Mouse (Mus musculus): ENCODE data around the gene Esd. TPM values are rescaled to one million over a fixed set of nuclear protein-coding genes. Genes with fewer than 3 reads are reported as not detected.

Gene Esd
- polyA plus RNA-seq, 1 experiment from 2014 or later = 591 TPM

GRCm38 (mm10) chr14:74703930-74704329 is 28.2 kb upstream of the Esd start:
- peak; percentile 41 for DNase-seq (ENCODE audit: low spot score)

GRCm38 (mm10) chr14:74709054-74709453 is 23.0 kb upstream of the Esd start:
- DNase-seq (ENCODE audit: low spot score) = peak; percentile 82
- no peak for ATAC-seq (replicated peaks; ENCODE audit: low FRiP score, low read depth)
- 17% methylated on average over 3 of the region's 3 CpGs for WGBS

More at GRCm38 (mm10) chr14:74703930-74704329, 28.2 kb upstream of the Esd start:
- Histone ChIP-seq H3K4me3 (replicated peaks; ENCODE audit: low read depth, low read length) (no peak overlapping the region), H3K9ac (ENCODE audit: low read depth, low read length) (no peak overlapping the region), H3K4me1 (replicated peaks; ENCODE audit: insufficient read depth, low read length) (no peaks in the 10 kb centered on the region; the same call in 1 of the 2 replicates), H3K27ac (peak overlapping the region; percentile 3; the same call in 1 of the 2 replicates), H3K4me2 (ENCODE audit: low read length) (no peak overlapping the region), H3K36me3 (ENCODE audit: insufficient read depth, low read length) (no peaks in the 10 kb centered on the region), H3K9me3 (replicated peaks; ENCODE audit: low read length) (no peaks in the 10 kb centered on the region), H3K27me3 (ENCODE audit: insufficient read depth, low read length) (no peaks in the 10 kb centered on the region)
- no peak for ATAC-seq (replicated peaks; ENCODE audit: low FRiP score, low read depth)
- WGBS = 32% methylated on average over 6 of the region's 6 CpGs
- TF ChIP-seq CTCF (IDR thresholded peaks at IDR 0.05; ENCODE audit: low read depth) = no peak

GRCm38 (mm10) chr14:74723541-74723940 is 8.6 kb upstream of the Esd start:
- Histone ChIP-seq H3K27ac (no peak overlapping the region), H3K27me3 (ENCODE audit: insufficient read depth, low read length) (no peaks in the 10 kb centered on the region), H3K4me2 (ENCODE audit: low read length) (no peak overlapping the region), H3K9ac (ENCODE audit: low read depth, low read length) (no peak overlapping the region), H3K4me3 (replicated peaks; ENCODE audit: low read depth, low read length) (no peak overlapping the region), H3K4me1 (replicated peaks; ENCODE audit: insufficient read depth, low read length) (no peaks in the 10 kb centered on the region), H3K9me3 (replicated peaks; ENCODE audit: low read length) (no peaks in the 10 kb centered on the region), H3K36me3 (ENCODE audit: insufficient read depth, low read length) (no peaks in the 10 kb centered on the region)
- WGBS = 64% methylated on average over 3 of the region's 3 CpGs
- TF ChIP-seq CTCF (IDR thresholded peaks at IDR 0.05; ENCODE audit: low read depth) = peak; percentile 50
- DNase-seq (ENCODE audit: low spot score) (no peak), ATAC-seq (replicated peaks; ENCODE audit: low FRiP score, low read depth) (no peak)

More at GRCm38 (mm10) chr14:74709054-74709453, 23.0 kb upstream of the Esd start:
- Histone ChIP-seq H3K4me2 (ENCODE audit: low read length) (no peak overlapping the region), H3K4me3 (replicated peaks; ENCODE audit: low read depth, low read length) (no peak overlapping the region), H3K36me3 (ENCODE audit: insufficient read depth, low read length) (no peaks in the 10 kb centered on the region), H3K9me3 (replicated peaks; ENCODE audit: low read length) (no peaks in the 10 kb centered on the region), H3K27ac (no peak overlapping the region), H3K9ac (ENCODE audit: low read depth, low read length) (no peak overlapping the region), H3K27me3 (ENCODE audit: insufficient read depth, low read length) (no peaks in the 10 kb centered on the region), H3K4me1 (replicated peaks; ENCODE audit: insufficient read depth, low read length) (no peaks in the 10 kb centered on the region; the same call in 1 of the 2 replicates)
- peak; percentile 73 for TF ChIP-seq CTCF (IDR thresholded peaks at IDR 0.05; ENCODE audit: low read depth)

- no peak for TF ChIP-seq CTCF (IDR thresholded peaks at IDR 0.05; ENCODE audit: low read depth)
- 18% methylated on average over 9 of the region's 9 CpGs for WGBS
- H3K9me3 ChIP-seq (replicated peaks; ENCODE audit: low read length) = no peaks in the 10 kb centered on the region
- H3K27me3 ChIP-seq (ENCODE audit: insufficient read depth, low read length) = no peaks in the 10 kb centered on the region
- H3K4me2 ChIP-seq (ENCODE audit: low read length) = peak overlapping the region; percentile 79
- DNase-seq (ENCODE audit: low spot score) = peak; percentile 53
- H3K4me1 ChIP-seq (replicated peaks; ENCODE audit: insufficient read depth, low read length) = no peaks in the 10 kb centered on the region; the same call in 1 of the 2 replicates
- H3K4me3 ChIP-seq (replicated peaks; ENCODE audit: low read depth, low read length) = peak overlapping the region; percentile 80
- ATAC-seq (replicated peaks; ENCODE audit: low FRiP score, low read depth) = peak; percentile 31
- H3K9ac ChIP-seq (ENCODE audit: low read depth, low read length) = 0 out of 2 replicates have a peak overlapping the region, but pooled peaks have one; percentile 31
- peaks cover 4% of the 10 kb centered on the region; the same call in 1 of the 2 replicates for H3K36me3 ChIP-seq (ENCODE audit: insufficient read depth, low read length)
- peak overlapping the region; percentile 82 for H3K27ac ChIP-seq
These were observed 647 bp upstream of the Esd start for GRCm38 (mm10) chr14:74731221-74732078.

GRCm38 (mm10) chr14:74733397-74733796 is 1.3 kb downstream of the Esd start:
- Histone ChIP-seq H3K27me3 (ENCODE audit: insufficient read depth, low read length) (no peaks in the 10 kb centered on the region), H3K27ac (no peak overlapping the region), H3K36me3 (ENCODE audit: insufficient read depth, low read length) (peaks cover 16% of the 10 kb centered on the region; the same call in 1 of the 2 replicates), H3K4me1 (replicated peaks; ENCODE audit: insufficient read depth, low read length) (no peaks in the 10 kb centered on the region; the same call in 1 of the 2 replicates), H3K4me3 (replicated peaks; ENCODE audit: low read depth, low read length) (peak overlapping the region; percentile 80), H3K9ac (ENCODE audit: low read depth, low read length) (peak overlapping the region; percentile 27; the same call in 1 of the 2 replicates), H3K9me3 (replicated peaks; ENCODE audit: low read length) (no peaks in the 10 kb centered on the region), H3K4me2 (ENCODE audit: low read length) (peak overlapping the region; percentile 79)
- no peak for DNase-seq (ENCODE audit: low spot score)
- WGBS = 58% methylated on average over 2 of the region's 2 CpGs
- no peak for TF ChIP-seq CTCF (IDR thresholded peaks at IDR 0.05; ENCODE audit: low read depth)
- no peak for ATAC-seq (replicated peaks; ENCODE audit: low FRiP score, low read depth)

- Histone ChIP-seq H3K9ac (ENCODE audit: low read depth, low read length) (no peak overlapping the region), H3K4me2 (ENCODE audit: low read length) (peak overlapping the region; percentile 11; the same call in 1 of the 2 replicates), H3K4me3 (replicated peaks; ENCODE audit: low read depth, low read length) (no peak overlapping the region; the same call in 1 of the 2 replicates), H3K9me3 (replicated peaks; ENCODE audit: low read length) (no peaks in the 10 kb centered on the region), H3K27me3 (ENCODE audit: insufficient read depth, low read length) (no peaks in the 10 kb centered on the region), H3K27ac (peak overlapping the region; percentile 36; the same call in 1 of the 2 replicates), H3K4me1 (replicated peaks; ENCODE audit: insufficient read depth, low read length) (no peaks in the 10 kb centered on the region; the same call in 1 of the 2 replicates), H3K36me3 (ENCODE audit: insufficient read depth, low read length) (peaks cover 29% of the 10 kb centered on the region)
- no peak for DNase-seq (ENCODE audit: low spot score)
- TF ChIP-seq CTCF (IDR thresholded peaks at IDR 0.05; ENCODE audit: low read depth) = no peak
- WGBS = 68% methylated on average over 6 of the region's 6 CpGs
- ATAC-seq (replicated peaks; ENCODE audit: low FRiP score, low read depth) = no peak
These were observed 3.4 kb downstream of the Esd start for GRCm38 (mm10) chr14:74735471-74735870.

Data from kidney, postnatal 0 days (tissue).